Mouse (Mus musculus): ENCODE results near the gene Atp6v0b. TPM values are rescaled to one million over a fixed set of nuclear protein-coding genes. Genes with fewer than 3 reads are reported as not detected.

Atp6v0b gene
- polyA plus RNA-seq, 1 experiment from 2014 or later, result 160 TPM

- Histone ChIP-seq H3K4me3 (replicated peaks) (peak overlapping the region; percentile 87), H3K4me2 (peak overlapping the region; percentile 74), H3K9ac (replicated peaks) (peak overlapping the region; percentile 81), H3K36me3 (0 out of 2 replicates have a peak, but pooled peaks cover 3% of the 10 kb centered on the region), H3K4me1 (replicated peaks) (peaks cover 17% of the 10 kb centered on the region), H3K27me3 (no peaks in the 10 kb centered on the region; the same call in 1 of the 2 replicates), H3K9me3 (no peaks in the 10 kb centered on the region), H3K27ac (peak overlapping the region; percentile 93)
- peak; percentile 7; the same call in 1 of the 2 replicates for ATAC-seq (ENCODE audit: insufficient number of reproducible peaks, insufficient read depth, low FRiP score, low TSS enrichment, low read depth)
- WGBS, result under 1% methylated on average over 56 of the region's 60 CpGs
These were observed 51.5 kb downstream of the Atp6v0b start for GRCm38 (mm10) chr4:117835531-117836111.

DNA sequence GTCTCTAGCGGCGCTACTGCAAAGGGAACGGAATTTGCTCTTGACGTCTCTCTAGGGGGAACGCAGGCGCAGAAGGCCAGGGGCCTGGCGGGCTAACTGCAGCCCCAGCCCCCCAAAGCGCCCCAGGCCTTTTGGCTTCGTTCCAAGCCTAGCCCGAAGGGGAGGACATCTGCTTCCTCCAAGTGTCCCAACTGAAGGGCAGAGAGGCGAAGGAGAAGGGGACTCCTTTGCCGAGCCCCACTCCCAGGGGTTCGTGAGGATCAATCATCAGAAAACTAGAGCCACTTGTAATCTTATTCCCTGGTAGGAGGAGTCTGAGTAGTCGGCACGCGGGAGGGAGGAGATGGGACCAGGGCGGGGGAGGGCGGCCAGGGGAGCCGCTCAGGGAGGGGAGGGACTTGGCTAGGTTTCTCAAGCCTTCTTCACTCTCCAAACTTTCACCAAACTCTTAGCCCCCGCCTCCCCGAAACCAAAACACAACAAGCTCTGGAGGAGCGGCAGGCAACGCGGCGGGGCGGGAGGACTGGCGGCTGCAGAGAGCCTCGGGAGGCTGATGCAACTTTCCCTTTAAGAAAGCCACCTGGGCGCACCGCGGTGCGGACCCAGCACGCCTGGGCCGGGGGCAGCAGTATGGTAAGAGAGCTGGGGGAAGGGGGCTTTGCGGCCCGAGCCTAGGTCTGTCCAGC lies 52.1 kb downstream of the Atp6v0b start:
- Histone ChIP-seq H3K4me3 (replicated peaks) (peak overlapping the region; percentile 87), H3K27me3 (peaks cover 6% of the 10 kb centered on the region), H3K9ac (replicated peaks) (peak overlapping the region; percentile 81), H3K4me1 (replicated peaks) (peaks cover 13% of the 10 kb centered on the region), H3K27ac (peak overlapping the region; percentile 93), H3K36me3 (no peaks in the 10 kb centered on the region), H3K4me2 (peak overlapping the region; percentile 74), H3K9me3 (no peaks in the 10 kb centered on the region)
- peak; percentile 58 for ATAC-seq (ENCODE audit: insufficient number of reproducible peaks, insufficient read depth, low FRiP score, low TSS enrichment, low read depth)
- 1% methylated on average over 34 of the region's 36 CpGs for WGBS

- Histone ChIP-seq H3K9ac (replicated peaks) (peak within 1 kb of the TSS; percentile 81), H3K27ac (peak within 1 kb of the TSS; percentile 93), H3K9me3 (no peaks in the 10 kb centered on the region), H3K4me1 (replicated peaks) (peaks cover 16% of the 10 kb centered on the region), H3K4me3 (replicated peaks) (peak within 1 kb of the TSS; percentile 87), H3K4me2 (peak within 1 kb of the TSS; percentile 74), H3K36me3 (no peaks in the 10 kb centered on the region), H3K27me3 (peaks cover 9% of the 10 kb centered on the region)
- 26% methylated on average over 3 of the region's 3 CpGs for WGBS
- ATAC-seq (ENCODE audit: insufficient number of reproducible peaks, insufficient read depth, low FRiP score, low TSS enrichment, low read depth), result no peak; the same call in 1 of the 2 replicates
These were observed 52.7 kb downstream of the Atp6v0b start, which contains the start of gene Slc6a9 for GRCm38 (mm10) chr4:117834457-117834844. Slc6a9 (plus strand) TSS chr4:117834506.

Other genes starting within 250 kb of the Atp6v0b start
- 87.0 and 87.5 TPM in 2 replicates for gene Dmap1, start 205.1 kb downstream of the Atp6v0b start, polyA plus RNA-seq (2016; fragmentation: Nextera tagmentation; extraction: Ambion mirVana)
- not detected in 2 replicates for gene Gm12845, start 162.9 kb downstream of the Atp6v0b start, polyA plus RNA-seq (2016; fragmentation: Nextera tagmentation; extraction: Ambion mirVana)
- gene Klf17, start 121.7 kb downstream of the Atp6v0b start, polyA plus RNA-seq (2016; fragmentation: Nextera tagmentation; extraction: Ambion mirVana), result not detected in 2 replicates
- 14.7 and 16.5 TPM in 2 replicates for gene Slc6a9, start 52.8 kb downstream of the Atp6v0b start, polyA plus RNA-seq (2016; fragmentation: Nextera tagmentation; extraction: Ambion mirVana)
- 2.2 and 2.7 TPM in 2 replicates for gene Ccdc24, start 14.8 kb downstream of the Atp6v0b start, polyA plus RNA-seq (2016; fragmentation: Nextera tagmentation; extraction: Ambion mirVana)
- 36.4 and 39.8 TPM in 2 replicates for gene B4galt2, start 3.8 kb downstream of the Atp6v0b start, polyA plus RNA-seq (2016; fragmentation: Nextera tagmentation; extraction: Ambion mirVana)
- gene Dph2, start 4.7 kb upstream of the Atp6v0b start, polyA plus RNA-seq (2016; fragmentation: Nextera tagmentation; extraction: Ambion mirVana), result 18.3 and 18.8 TPM in 2 replicates
- 40.3 and 48.1 TPM in 2 replicates for gene Ipo13, start 27.7 kb upstream of the Atp6v0b start, polyA plus RNA-seq (2016; fragmentation: Nextera tagmentation; extraction: Ambion mirVana)
- gene Artn, start 42.4 kb upstream of the Atp6v0b start, polyA plus RNA-seq (2016; fragmentation: Nextera tagmentation; extraction: Ambion mirVana), result 16.4 and 16.8 TPM in 2 replicates
- 8.9 and 12.1 TPM in 2 replicates for gene St3gal3, start 247.6 kb upstream of the Atp6v0b start, polyA plus RNA-seq (2016; fragmentation: Nextera tagmentation; extraction: Ambion mirVana)

Data from limb, embryonic 12.5 days (tissue).